Mouse (Mus musculus): ENCODE data around the gene Plpp3. TPM values are rescaled to one million over a fixed set of nuclear protein-coding genes. Genes with fewer than 3 reads are reported as not detected.
A peak's percentile ranks its signal among the peaks of the same experiment; 100 is the strongest.

Gene Plpp3
- polyA plus RNA-seq, 1 experiment, result 4.2 TPM

DNA sequence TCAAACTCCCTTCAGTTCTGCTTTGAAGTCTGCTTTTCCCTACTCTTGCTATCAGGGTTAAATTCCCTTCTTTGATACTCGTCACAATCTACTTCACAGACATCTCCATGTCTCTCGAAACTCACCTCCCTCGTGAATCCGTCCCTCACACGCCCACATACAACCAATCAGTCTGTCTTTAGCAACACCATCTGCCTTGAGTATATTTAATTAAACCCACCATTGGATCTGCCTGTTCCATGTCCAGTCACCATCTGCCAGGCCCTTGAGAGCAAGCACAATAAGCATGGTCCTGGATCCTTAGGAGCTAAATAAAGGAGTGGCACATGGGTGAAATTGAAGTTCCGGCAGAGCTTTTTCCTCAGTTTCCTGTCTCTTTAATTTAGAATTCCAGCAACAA is 36.1 kb upstream of the Plpp3 start:
- no peaks in the 10 kb centered on the region for H3K9me3 ChIP-seq
- no peak for TF ChIP-seq FLI1 (IDR thresholded peaks at IDR 0.05; ENCODE audit: low read length)
- no peak for TF ChIP-seq GATA1 (IDR thresholded peaks at IDR 0.05; ENCODE audit: borderline replicate concordance, low read length)
- no peaks in the 10 kb centered on the region for H3K36me3 ChIP-seq (replicated peaks; ENCODE audit: low read length)
- H3K4me3 ChIP-seq (replicated peaks), result no peak overlapping the region
- H3K27me3 ChIP-seq (replicated peaks), result peaks cover 7% of the 10 kb centered on the region
- H3K4me1 ChIP-seq, result peaks cover 13% of the 10 kb centered on the region

DNA sequence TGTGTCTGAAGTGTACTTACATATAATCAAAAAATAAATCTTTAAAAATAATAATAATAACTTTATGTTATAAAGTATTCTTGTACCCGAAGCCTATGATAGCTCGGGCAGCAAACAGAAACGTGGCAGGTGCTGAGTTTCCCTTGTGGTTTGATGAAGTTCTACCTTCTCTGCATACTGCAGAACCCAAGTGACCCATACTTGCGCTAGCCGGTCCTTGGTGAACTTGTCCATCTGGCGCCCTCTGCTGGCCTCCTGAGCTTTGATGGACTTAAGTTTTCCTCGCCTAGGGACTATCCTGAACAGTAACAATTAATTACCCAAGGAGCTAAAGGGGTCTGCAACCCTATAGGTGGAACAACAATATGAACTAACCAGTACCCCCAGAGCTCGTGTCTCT is 34.7 kb upstream of the Plpp3 start:
- H3K4me1 ChIP-seq, result peaks cover 13% of the 10 kb centered on the region
- H3K9me3 ChIP-seq, result peaks cover 7% of the 10 kb centered on the region
- no peak overlapping the region for H3K4me3 ChIP-seq (replicated peaks)
- TF ChIP-seq GATA1 (IDR thresholded peaks at IDR 0.05; ENCODE audit: borderline replicate concordance, low read length), result no peak
- no peak for TF ChIP-seq FLI1 (IDR thresholded peaks at IDR 0.05; ENCODE audit: low read length)
- peaks cover 9% of the 10 kb centered on the region for H3K27me3 ChIP-seq (replicated peaks)
- H3K36me3 ChIP-seq (replicated peaks; ENCODE audit: low read length), result no peaks in the 10 kb centered on the region

DNA sequence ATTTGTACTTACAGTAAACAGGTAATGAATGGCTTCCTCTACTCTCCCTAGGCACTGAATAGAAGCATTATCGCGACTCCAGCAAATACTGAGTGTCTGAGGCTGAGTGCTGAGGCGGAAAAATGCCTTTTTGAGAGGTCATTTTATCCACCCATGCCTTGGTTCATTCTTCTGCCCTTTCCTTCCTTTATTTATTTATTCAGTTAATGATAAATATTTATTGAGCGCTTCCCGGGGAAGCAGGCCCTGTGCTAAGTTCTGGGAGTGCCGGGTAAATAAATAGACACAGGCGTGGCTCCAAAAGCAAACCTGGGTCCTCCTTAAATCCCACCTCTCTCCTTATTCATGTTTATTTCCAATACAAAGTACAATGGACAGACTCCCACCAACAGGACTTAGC is 27.9 kb upstream of the Plpp3 start:
- no peaks in the 10 kb centered on the region for H3K36me3 ChIP-seq (replicated peaks; ENCODE audit: low read length)
- TF ChIP-seq GATA1 (IDR thresholded peaks at IDR 0.05; ENCODE audit: borderline replicate concordance, low read length) (no peak), FLI1 (IDR thresholded peaks at IDR 0.05; ENCODE audit: low read length) (no peak)
- peaks cover 7% of the 10 kb centered on the region for H3K9me3 ChIP-seq
- H3K27me3 ChIP-seq (replicated peaks), result peaks cover 7% of the 10 kb centered on the region
- H3K4me1 ChIP-seq, result no peaks in the 10 kb centered on the region
- H3K4me3 ChIP-seq (replicated peaks), result no peak overlapping the region

DNA sequence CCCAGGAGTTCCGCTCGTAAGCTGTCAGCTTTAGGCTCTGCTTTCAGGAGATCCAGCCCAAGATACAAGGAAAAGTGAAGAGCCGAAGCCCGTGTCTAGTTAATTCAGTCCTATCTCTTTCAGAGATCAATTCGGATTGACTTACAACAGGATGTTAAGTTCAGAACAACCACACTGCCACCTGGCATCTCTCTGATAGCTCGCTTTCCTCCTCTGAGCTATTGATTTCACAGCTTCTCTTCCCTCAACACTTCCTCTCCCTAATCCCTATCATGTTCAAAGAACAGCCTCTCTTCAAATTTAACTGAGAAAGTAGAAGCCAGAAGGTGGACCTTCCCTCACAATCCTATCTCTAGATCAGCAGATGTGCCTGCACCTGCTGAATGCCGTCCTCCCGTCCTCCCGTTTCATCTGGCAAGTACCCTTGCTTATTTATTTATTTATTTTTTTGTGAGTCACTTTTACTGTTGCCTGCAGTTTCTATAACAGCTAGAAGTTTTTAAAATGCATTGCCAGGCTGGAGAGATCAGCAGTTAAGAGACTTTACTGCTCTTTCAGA is 25.3 kb upstream of the Plpp3 start:
- H3K27me3 ChIP-seq (replicated peaks), result peaks cover 9% of the 10 kb centered on the region
- H3K9me3 ChIP-seq, result peaks cover 5% of the 10 kb centered on the region
- H3K4me1 ChIP-seq, result no peaks in the 10 kb centered on the region
- H3K4me3 ChIP-seq (replicated peaks), result no peak overlapping the region
- TF ChIP-seq GATA1 (IDR thresholded peaks at IDR 0.05; ENCODE audit: borderline replicate concordance, low read length) (no peak), FLI1 (IDR thresholded peaks at IDR 0.05; ENCODE audit: low read length) (no peak)
- H3K36me3 ChIP-seq (replicated peaks; ENCODE audit: low read length), result no peaks in the 10 kb centered on the region

DNA sequence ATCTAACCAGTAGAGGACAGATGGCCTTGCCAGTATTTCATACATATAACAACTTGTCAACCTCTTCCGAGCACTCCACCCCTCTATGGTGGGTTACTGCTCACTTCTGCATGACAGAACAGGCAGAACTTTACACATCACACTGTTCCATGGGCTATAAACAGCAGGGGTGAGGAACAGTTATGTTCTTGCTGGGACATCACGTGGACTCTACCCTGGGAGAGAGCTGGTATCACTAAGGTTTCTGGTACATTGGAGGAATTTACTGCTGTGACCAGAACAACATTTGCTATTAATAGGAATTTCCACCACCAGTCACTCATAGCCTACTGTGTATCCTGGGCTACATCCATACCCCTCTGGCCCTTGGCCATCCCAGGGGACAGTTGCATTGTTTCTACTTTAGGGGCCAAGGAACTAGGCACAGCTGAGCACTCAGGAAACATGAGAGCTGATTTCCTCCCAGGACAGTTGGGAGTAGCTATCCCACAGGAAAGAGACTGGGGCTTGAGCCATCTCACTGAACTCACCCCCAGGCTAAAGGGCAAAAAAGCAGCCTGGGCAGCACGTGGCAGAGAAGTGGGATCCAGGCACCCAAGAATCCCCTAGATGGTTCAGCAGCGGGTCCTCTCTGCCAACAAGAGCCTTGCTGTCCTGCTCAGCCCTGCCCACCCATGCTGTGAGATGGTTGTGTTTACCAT is 23.6 kb upstream of the Plpp3 start:
- peaks cover 7% of the 10 kb centered on the region for H3K27me3 ChIP-seq (replicated peaks)
- H3K9me3 ChIP-seq, result no peaks in the 10 kb centered on the region
- H3K36me3 ChIP-seq (replicated peaks; ENCODE audit: low read length), result no peaks in the 10 kb centered on the region

DNA sequence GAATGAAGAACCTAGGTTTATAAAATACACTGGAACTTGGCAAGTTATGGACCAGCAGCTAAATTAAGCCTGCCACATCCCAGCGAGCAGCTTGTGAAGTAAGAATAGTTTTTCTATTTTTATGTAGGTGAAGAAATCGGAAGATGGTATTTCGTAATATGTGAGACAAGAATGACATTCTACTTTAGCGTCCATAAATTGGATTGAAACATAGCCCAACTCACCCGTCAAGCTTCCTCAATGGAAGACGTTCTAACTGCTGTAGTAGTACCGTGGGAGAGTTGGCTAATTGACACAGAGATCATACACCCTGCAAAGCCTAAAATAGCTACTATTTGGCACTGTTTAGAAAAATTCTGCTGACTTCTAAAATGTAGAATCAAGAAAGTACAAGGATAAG is 7.7 kb upstream of the Plpp3 start:
- Histone ChIP-seq H3K36me3 (replicated peaks; ENCODE audit: low read length) (no peaks in the 10 kb centered on the region), H3K9me3 (no peaks in the 10 kb centered on the region; the same call in 1 of the 2 replicates), H3K27me3 (replicated peaks) (peaks cover 2% of the 10 kb centered on the region), H3K4me1 (peaks cover 4% of the 10 kb centered on the region; the same call in 1 of the 2 replicates), H3K4me3 (replicated peaks) (no peak overlapping the region)
- TF ChIP-seq GATA1 (IDR thresholded peaks at IDR 0.05; ENCODE audit: borderline replicate concordance, low read length) (no peak), FLI1 (IDR thresholded peaks at IDR 0.05; ENCODE audit: low read length) (no peak)

More for the DNA sequence above, 23.6 kb upstream of the Plpp3 start:
- H3K4me3 ChIP-seq (replicated peaks), result no peak overlapping the region
- no peaks in the 10 kb centered on the region for H3K4me1 ChIP-seq
- TF ChIP-seq GATA1 (IDR thresholded peaks at IDR 0.05; ENCODE audit: borderline replicate concordance, low read length) (no peak), FLI1 (IDR thresholded peaks at IDR 0.05; ENCODE audit: low read length) (no peak)

DNA sequence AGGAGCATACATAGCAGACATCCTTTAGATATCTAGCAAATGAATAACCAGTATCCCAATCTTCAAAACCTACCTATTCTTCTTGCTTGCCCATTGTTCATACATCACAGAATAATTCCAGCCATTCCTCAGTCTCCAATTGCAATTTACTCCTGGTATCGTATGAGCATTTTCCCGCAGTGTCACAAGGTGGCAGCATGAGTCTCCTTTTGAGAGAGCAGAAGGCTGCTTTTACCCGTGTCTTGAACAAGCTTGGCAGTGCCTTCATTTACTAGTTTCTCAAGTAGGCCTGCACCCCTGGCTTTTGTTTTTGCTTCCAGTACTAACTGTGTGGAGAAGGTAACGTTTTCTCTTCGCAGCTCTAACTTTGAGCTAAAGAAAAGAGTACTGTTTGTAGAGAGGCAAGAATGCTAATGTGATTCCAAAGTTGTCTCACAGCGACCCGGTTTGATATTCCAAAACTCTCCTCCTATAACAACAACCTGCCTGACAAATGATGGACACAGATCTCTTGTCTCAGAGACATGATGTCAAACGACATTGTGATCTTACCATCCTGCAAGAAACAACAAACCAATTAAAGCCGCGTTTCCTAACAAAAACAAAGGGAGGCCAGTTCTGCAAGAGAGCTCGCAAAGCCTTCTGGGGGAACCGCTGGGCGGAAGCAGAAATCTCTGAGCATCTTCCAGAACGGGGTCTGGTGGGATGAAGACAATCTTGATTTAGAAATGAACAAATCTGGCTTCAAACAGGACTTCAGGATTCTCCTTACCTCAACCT is 5.0 kb upstream of the Plpp3 start:
- TF ChIP-seq FLI1 (IDR thresholded peaks at IDR 0.05; ENCODE audit: low read length) (no peak), GATA1 (IDR thresholded peaks at IDR 0.05; ENCODE audit: borderline replicate concordance, low read length) (no peak)
- no peak overlapping the region for H3K4me3 ChIP-seq (replicated peaks)
- peaks cover 8% of the 10 kb centered on the region for H3K27me3 ChIP-seq (replicated peaks)
- H3K4me1 ChIP-seq, result peaks cover 4% of the 10 kb centered on the region; the same call in 1 of the 2 replicates
- no peaks in the 10 kb centered on the region for H3K36me3 ChIP-seq (replicated peaks; ENCODE audit: low read length)
- H3K9me3 ChIP-seq, result no peaks in the 10 kb centered on the region

DNA sequence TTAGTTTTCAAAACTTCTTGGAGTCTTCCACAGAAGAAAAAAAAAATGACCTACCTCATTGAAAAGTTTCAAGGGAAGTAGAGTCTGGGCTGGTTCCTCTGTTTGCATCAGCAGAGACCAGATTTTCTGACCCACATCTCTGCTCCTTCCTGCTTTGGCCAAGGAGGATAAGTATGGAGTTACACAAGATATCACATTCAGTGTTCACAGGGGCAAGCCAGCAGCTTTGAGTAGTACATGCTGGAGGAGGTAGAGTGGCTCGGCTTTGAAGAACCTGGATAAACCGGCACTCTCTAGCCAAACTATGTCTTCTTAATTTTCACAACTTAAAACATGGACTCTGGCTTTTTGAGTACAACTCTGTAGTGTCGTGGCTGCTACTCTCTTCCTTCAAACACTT is 3.9 kb upstream of the Plpp3 start:
- TF ChIP-seq GATA1 (IDR thresholded peaks at IDR 0.05; ENCODE audit: borderline replicate concordance, low read length), result no peak
- TF ChIP-seq FLI1 (IDR thresholded peaks at IDR 0.05; ENCODE audit: low read length), result no peak
- H3K27me3 ChIP-seq (replicated peaks), result peaks cover 8% of the 10 kb centered on the region
- peaks cover 4% of the 10 kb centered on the region; the same call in 1 of the 2 replicates for H3K4me1 ChIP-seq
- no peaks in the 10 kb centered on the region for H3K36me3 ChIP-seq (replicated peaks; ENCODE audit: low read length)
- no peaks in the 10 kb centered on the region for H3K9me3 ChIP-seq
- H3K4me3 ChIP-seq (replicated peaks), result no peak overlapping the region

DNA sequence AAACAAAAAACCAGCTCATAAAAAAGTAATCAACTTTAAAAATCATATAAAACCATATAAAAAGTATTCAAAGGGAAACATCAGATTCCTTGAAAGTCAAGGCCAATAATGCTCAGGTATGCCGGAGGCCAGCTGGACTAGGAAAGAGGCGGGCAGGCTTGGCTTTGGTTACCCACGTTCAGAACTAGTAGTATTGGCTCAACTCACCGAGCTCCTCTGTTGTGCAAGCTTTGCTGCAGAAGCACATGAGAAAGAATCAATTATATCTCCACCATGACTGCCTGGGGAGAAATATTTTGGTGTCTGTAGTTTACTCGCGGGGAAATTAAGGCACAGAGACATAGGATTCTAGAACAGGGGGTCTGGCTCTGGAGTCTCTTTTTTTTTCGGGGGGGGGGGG is 866 bp upstream of the Plpp3 start:
- peaks cover 8% of the 10 kb centered on the region for H3K27me3 ChIP-seq (replicated peaks)
- H3K4me1 ChIP-seq, result peaks cover 23% of the 10 kb centered on the region
- H3K4me3 ChIP-seq (replicated peaks), result no peak overlapping the region
- H3K36me3 ChIP-seq (replicated peaks; ENCODE audit: low read length), result peaks cover 16% of the 10 kb centered on the region
- H3K9me3 ChIP-seq, result no peaks in the 10 kb centered on the region
- TF ChIP-seq FLI1 (IDR thresholded peaks at IDR 0.05; ENCODE audit: low read length), result no peak
- TF ChIP-seq GATA1 (IDR thresholded peaks at IDR 0.05; ENCODE audit: borderline replicate concordance, low read length), result no peak

DNA sequence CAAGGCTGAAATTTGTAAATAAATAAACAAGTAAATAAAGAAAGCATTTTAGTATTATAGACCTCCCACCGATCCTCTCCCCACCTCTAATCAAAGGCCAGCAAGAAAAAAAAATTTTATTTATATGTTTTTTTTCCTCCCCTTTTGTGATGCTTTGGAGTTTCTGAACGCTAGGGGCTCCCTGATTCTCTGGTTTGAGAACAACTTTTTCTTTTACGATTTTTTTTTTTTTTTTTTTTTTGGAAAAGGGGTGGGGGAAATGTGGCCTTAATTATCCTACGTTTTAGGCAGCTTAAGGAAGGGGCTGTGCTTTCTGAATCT is 232 bp upstream of the Plpp3 start:
- Histone ChIP-seq H3K4me3 (replicated peaks) (peak overlapping the region; percentile 99), H3K27me3 (replicated peaks) (peaks cover 8% of the 10 kb centered on the region), H3K36me3 (replicated peaks; ENCODE audit: low read length) (peaks cover 22% of the 10 kb centered on the region), H3K9me3 (no peaks in the 10 kb centered on the region), H3K4me1 (peaks cover 30% of the 10 kb centered on the region)
- TF ChIP-seq GATA1 (IDR thresholded peaks at IDR 0.05; ENCODE audit: borderline replicate concordance, low read length), result no peak
- no peak for TF ChIP-seq FLI1 (IDR thresholded peaks at IDR 0.05; ENCODE audit: low read length)
